Mouse (Mus musculus) lung, embryonic 15.5 days (tissue): ENCODE results near the gene Olfr611. TPM values are rescaled to one million over a fixed set of nuclear protein-coding genes. Genes with fewer than 3 reads are reported as not detected.
"Not testable (repeated sequence)": the region's sequence is repeated elsewhere in the genome, so short reads cannot be mapped to it uniquely, and the experiment has no call there.

Source experiments
- ATAC-seq: fragments of 200-750 bp; cut with Nextera tagmentation; 2 replicates; pipeline ENCODE4 v1.8.0; 2017; ENCODE audit warnings: moderate number of reproducible peaks, borderline replicate concordance; ENCODE audit not compliant: low FRiP score, low TSS enrichment; ENCODE audit errors: extremely low read depth
- H3K27ac ChIP-seq: fragments of 300-500 bp; sonication (generic); 2 replicates; pipeline ENCODE4 v1.5.1; 2015; ENCODE audit warnings: moderate library complexity, mild to moderate bottlenecking, inconsistent platforms
- H3K27me3 ChIP-seq: fragments of 300-500 bp; sonication (generic); 2 replicates; pipeline ENCODE4 v1.6.1; 2015; ENCODE audit warnings: inconsistent platforms
- H3K36me3 ChIP-seq: fragments of 300-500 bp; sonication (generic); 2 replicates; pipeline ENCODE4 v1.6.1; 2015; ENCODE audit warnings: inconsistent platforms
- H3K4me1 ChIP-seq: fragments of 300-500 bp; sonication (generic); 2 replicates; pipeline ENCODE4 v1.6.1; 2015; ENCODE audit warnings: inconsistent platforms
- H3K4me2 ChIP-seq: fragments of 300-500 bp; sonication (generic); 2 replicates; pipeline ENCODE4 v1.6.1; 2015; ENCODE audit warnings: inconsistent platforms, mild to moderate bottlenecking, moderate library complexity
- H3K4me3 ChIP-seq: fragments of 300-500 bp; sonication (generic); 2 replicates; pipeline ENCODE4 v1.5.1; 2015; ENCODE audit warnings: mild to moderate bottlenecking, inconsistent platforms
- H3K9ac ChIP-seq: fragments of 300-500 bp; sonication (generic); 2 replicates; pipeline ENCODE4 v1.6.1; 2015; ENCODE audit warnings: inconsistent platforms
- H3K9me3 ChIP-seq: fragments of 300-500 bp; sonication (generic); 2 replicates; pipeline ENCODE4 v1.6.1; 2016; ENCODE audit warnings: inconsistent platforms
- WGBS: fragments of 180-500 bp; shearing (Covaris S2); methylation state at CpG from one replicate; pipeline ENCODE4 v1.1.7; 2015; 5-methylcytosine and 5-hydroxymethylcytosine counted together
- polyA plus RNA-seq: library from polyadenylated mRNA; unstranded; fragments of >200 nt; fragmentation: Nextera tagmentation; extraction: Ambion mirVana; gene quantifications from 2 replicates; pipeline ENCODE4 v1.2.1, GENCODE M21; 2015

Olfr611 gene
- not detected in 2 replicates for polyA plus RNA-seq

DNA sequence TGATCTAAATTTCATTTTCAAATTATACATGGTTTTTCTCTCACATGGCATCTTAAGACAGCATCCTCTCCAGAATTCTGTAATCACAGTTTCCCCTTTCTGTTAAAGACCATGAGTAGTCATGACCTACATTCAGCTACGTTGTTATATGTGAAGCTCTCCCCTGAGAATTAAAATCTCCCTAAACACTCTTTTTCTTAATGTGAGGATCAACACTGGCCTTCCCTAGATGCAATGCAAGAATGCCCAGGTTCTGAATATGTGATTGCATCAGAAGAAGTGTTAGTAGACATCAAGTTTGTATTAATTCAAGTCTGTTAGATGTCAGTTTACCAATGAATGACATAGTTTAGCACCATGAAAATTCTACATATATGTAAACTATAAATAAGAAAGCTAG lies at the start of gene Olfr611:
Gene Olfr611 (minus strand): TSS at position 101 of the 400 bp plus-strand sequence.
- H3K4me3 ChIP-seq, H3K36me3 ChIP-seq, H3K9ac ChIP-seq, H3K9me3 ChIP-seq, H3K27ac ChIP-seq, H3K4me2 ChIP-seq, H3K27me3 ChIP-seq, H3K4me1 ChIP-seq, ATAC-seq: not testable (repeated sequence)
- WGBS: 31% methylated on average over 1 of the region's 1 CpGs

DNA sequence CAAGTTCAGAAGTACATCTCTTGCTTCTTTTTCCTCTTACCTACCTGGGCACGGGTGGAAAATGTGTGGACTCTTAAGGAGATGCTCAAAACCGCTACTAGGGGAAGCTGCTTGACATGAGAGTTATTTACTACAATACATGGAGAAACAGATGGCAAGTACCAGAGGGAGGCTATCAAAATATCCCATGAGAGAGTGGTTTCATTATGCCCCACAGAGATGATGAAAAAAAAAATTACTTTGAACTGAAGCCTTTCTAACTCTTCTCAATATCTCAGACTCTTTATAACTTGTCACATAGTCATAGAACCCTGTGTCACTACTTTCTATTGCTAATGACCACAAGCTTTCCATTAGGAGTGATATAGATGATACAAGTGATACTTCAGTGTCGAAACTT lies 48.4 kb upstream of the Olfr611 start, which contains the start of gene Olfr616:
Gene Olfr616 (minus strand): TSS at position 101 of the 400 bp plus-strand sequence.
- Histone ChIP-seq H3K36me3 (no peaks in the 10 kb centered on the region), H3K4me1 (no peaks in the 10 kb centered on the region)
- no peak for ATAC-seq

DNA sequence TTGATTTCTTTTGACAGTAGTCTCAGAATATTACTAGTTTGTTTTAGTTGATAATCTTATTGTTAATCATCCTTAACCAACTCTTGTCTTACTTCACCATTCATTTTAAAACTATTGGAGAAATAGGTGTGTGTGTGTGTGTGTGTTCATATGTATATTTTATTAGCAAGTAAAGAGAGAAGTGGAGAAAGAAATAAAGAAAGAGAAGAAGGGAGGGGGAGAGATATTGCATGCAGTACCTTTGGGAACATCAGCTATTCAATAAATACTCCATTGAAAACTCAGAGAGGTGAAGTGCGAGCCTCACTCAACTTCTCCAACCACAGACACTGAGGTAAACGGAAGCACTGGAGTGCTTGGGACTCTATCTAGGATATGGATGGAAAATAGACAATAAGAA lies 35.1 kb upstream of the Olfr611 start, which contains the start of gene Olfr615:
Gene Olfr615 (plus strand): TSS at position 301 of the 400 bp plus-strand sequence.
- H3K27ac ChIP-seq: no peak within 1 kb of the TSS
- H3K27me3 ChIP-seq: no peaks in the 10 kb centered on the region
- no peaks in the 10 kb centered on the region for H3K36me3 ChIP-seq
- no peak within 1 kb of the TSS for H3K9ac ChIP-seq
- no peak for ATAC-seq
- 79% methylated on average over 2 of the region's 2 CpGs for WGBS
- no peaks in the 10 kb centered on the region for H3K9me3 ChIP-seq
- no peak within 1 kb of the TSS for H3K4me3 ChIP-seq
- no peaks in the 10 kb centered on the region for H3K4me1 ChIP-seq
- H3K4me2 ChIP-seq: no peak within 1 kb of the TSS

More for the DNA sequence above, 48.4 kb upstream of the Olfr611 start, which contains the start of gene Olfr616:
- H3K4me3 ChIP-seq: no peak within 1 kb of the TSS
- H3K27me3 ChIP-seq: no peaks in the 10 kb centered on the region
- no peaks in the 10 kb centered on the region for H3K9me3 ChIP-seq
- no peak within 1 kb of the TSS for H3K9ac ChIP-seq
- H3K4me2 ChIP-seq: no peak within 1 kb of the TSS
- no peak within 1 kb of the TSS for H3K27ac ChIP-seq
- WGBS: 67% methylated on average over 3 of the region's 3 CpGs

- Histone ChIP-seq H3K9me3 (no peaks in the 10 kb centered on the region), H3K27ac (no peak within 1 kb of the TSS), H3K9ac (no peak within 1 kb of the TSS), H3K27me3 (no peaks in the 10 kb centered on the region), H3K4me2 (no peak within 1 kb of the TSS), H3K4me3 (no peak within 1 kb of the TSS), H3K4me1 (no peaks in the 10 kb centered on the region), H3K36me3 (no peaks in the 10 kb centered on the region)
- ATAC-seq: no peak
- 54% methylated on average over 2 of the region's 2 CpGs for WGBS
Observed at GRCm38 (mm10) chr7:103547774-103548173, 27.1 kb upstream of the Olfr611 start, which contains the start of gene Olfr613. Gene Olfr613, plus strand, starts transcription at chr7:103548074.

- H3K4me2 ChIP-seq, H3K27me3 ChIP-seq, H3K4me3 ChIP-seq, H3K4me1 ChIP-seq, H3K9ac ChIP-seq, ATAC-seq, H3K9me3 ChIP-seq, H3K36me3 ChIP-seq, H3K27ac ChIP-seq: not testable (repeated sequence)
- 75% methylated on average over 2 of the region's 2 CpGs for WGBS
Observed at GRCm38 (mm10) chr7:103542617-103543016, 22.0 kb upstream of the Olfr611 start, which contains the start of gene Olfr612. Gene Olfr612, minus strand, starts transcription at chr7:103542717.

DNA sequence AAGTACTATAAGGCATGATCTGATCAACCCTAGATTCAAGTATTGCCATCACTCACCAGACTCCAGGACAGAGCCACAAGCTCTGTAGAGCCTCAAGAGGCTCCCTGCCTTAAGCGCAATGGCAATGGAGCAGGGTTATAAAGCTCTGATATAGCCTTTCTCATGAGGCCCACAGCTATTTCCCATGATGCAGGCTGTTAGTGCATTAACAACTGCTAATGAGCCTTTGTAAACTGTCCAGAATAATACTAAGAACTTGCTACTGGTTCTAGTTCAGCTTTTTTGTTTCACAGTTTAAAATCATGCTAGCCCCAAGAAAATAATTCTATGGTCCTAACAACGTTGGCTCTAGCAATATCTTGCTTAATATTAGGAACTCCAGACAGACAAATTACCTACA lies 8.6 kb downstream of the Olfr611 start, which contains the start of gene Olfr610:
Gene Olfr610 (minus strand): TSS at position 101 of the 400 bp plus-strand sequence.
- 82% methylated on average over 2 of the region's 2 CpGs for WGBS
- ATAC-seq: no peak
- H3K36me3 ChIP-seq: no peaks in the 10 kb centered on the region
- no peak within 1 kb of the TSS for H3K4me3 ChIP-seq
- H3K27ac ChIP-seq: no peak within 1 kb of the TSS
- no peaks in the 10 kb centered on the region for H3K27me3 ChIP-seq
- no peaks in the 10 kb centered on the region for H3K9me3 ChIP-seq
- no peaks in the 10 kb centered on the region for H3K4me1 ChIP-seq
- H3K4me2 ChIP-seq: no peak within 1 kb of the TSS
- H3K9ac ChIP-seq: no peak within 1 kb of the TSS

DNA sequence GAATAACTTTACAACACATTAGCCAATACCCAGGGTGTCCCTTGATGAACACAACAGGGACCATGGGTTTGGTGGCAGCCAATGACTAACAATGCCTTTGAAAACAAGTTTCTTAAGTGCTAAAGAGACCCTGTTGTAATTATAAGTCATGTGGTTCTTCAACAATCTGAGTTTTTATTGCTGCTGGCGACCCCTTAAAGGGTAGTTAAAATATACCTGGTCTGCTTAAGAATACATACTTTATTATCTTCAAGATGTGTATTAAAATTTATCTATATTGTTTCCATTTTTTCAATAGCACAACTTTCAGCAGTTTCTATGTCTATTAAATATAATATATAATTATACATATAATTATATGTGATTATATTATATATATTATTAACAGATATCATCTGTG lies 22.7 kb downstream of the Olfr611 start, which contains the start of gene Olfr609:
Gene Olfr609 (minus strand): TSS at position 101 of the 400 bp plus-strand sequence.
- no peak within 1 kb of the TSS for H3K4me3 ChIP-seq
- H3K27ac ChIP-seq: no peak within 1 kb of the TSS
- H3K9me3 ChIP-seq: no peaks in the 10 kb centered on the region
- H3K4me1 ChIP-seq: no peaks in the 10 kb centered on the region
- no peak for ATAC-seq
- H3K36me3 ChIP-seq: no peaks in the 10 kb centered on the region
- H3K9ac ChIP-seq: no peak within 1 kb of the TSS
- H3K27me3 ChIP-seq: no peaks in the 10 kb centered on the region
- 57% methylated on average over 1 of the region's 1 CpGs for WGBS
- H3K4me2 ChIP-seq: no peak within 1 kb of the TSS

- H3K4me1 ChIP-seq, H3K9me3 ChIP-seq, H3K4me3 ChIP-seq, ATAC-seq, H3K27ac ChIP-seq, H3K9ac ChIP-seq, H3K27me3 ChIP-seq, H3K36me3 ChIP-seq, H3K4me2 ChIP-seq: not testable (repeated sequence)
- 81% methylated on average over 9 of the region's 9 CpGs for WGBS
Observed at GRCm38 (mm10) chr7:103477106-103477505, 43.5 kb downstream of the Olfr611 start.

DNA sequence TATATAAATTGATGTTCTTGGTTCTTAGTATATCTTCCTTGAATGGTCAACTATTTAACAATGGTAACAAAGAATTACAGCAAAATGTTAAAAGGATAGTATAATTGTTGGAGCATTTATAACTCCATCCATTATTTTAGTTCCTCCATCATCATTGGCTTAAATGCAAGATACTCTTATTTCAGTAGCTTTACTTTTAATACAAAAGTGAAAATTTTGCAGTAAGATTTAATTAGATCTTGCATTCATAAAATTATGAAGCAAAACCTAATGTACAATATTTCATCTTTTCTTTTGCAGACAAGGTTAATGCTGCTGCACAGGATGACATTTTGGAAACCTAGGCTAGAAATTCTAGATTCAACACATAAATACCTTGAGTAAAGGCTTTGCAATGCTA lies 51.1 kb downstream of the Olfr611 start, which contains the start of gene Olfr608:
Gene Olfr608 (plus strand): TSS at position 301 of the 400 bp plus-strand sequence.
- H3K9ac ChIP-seq: no peak within 1 kb of the TSS
- no peak for ATAC-seq
- no peaks in the 10 kb centered on the region for H3K4me1 ChIP-seq
- no peaks in the 10 kb centered on the region for H3K27me3 ChIP-seq
- no peak within 1 kb of the TSS for H3K27ac ChIP-seq
- no peaks in the 10 kb centered on the region for H3K9me3 ChIP-seq
- H3K4me3 ChIP-seq: no peak within 1 kb of the TSS
- no peaks in the 10 kb centered on the region for H3K36me3 ChIP-seq
- no peak within 1 kb of the TSS for H3K4me2 ChIP-seq

Other genes with a start within 250 kb of the Olfr611 start
- gene Olfr596, start 215.2 kb downstream of the Olfr611 start, polyA plus RNA-seq: not detected in 2 replicates
- gene Olfr597, start 204.5 kb downstream of the Olfr611 start, polyA plus RNA-seq: not detected in 2 replicates
- gene Olfr598, start 197.3 kb downstream of the Olfr611 start, polyA plus RNA-seq: not detected in 2 replicates
- not detected in 2 replicates for gene Olfr599, start 184.9 kb downstream of the Olfr611 start, polyA plus RNA-seq
- gene Olfr600, start 171.2 kb downstream of the Olfr611 start, polyA plus RNA-seq: not detected in 2 replicates
- gene Olfr601, start 158.2 kb downstream of the Olfr611 start, polyA plus RNA-seq: not detected in 2 replicates
- gene Olfr603, start 134.7 kb downstream of the Olfr611 start, polyA plus RNA-seq: not detected in 2 replicates
- gene Usp17lc, start 105.8 kb downstream of the Olfr611 start, polyA plus RNA-seq: not detected in 2 replicates
- not detected in 2 replicates for gene Olfr605, start 75.4 kb downstream of the Olfr611 start, polyA plus RNA-seq
- gene Olfr606, start 71.8 kb downstream of the Olfr611 start, polyA plus RNA-seq: not detected in 2 replicates
- gene Olfr607, start 56.7 kb downstream of the Olfr611 start, polyA plus RNA-seq: not detected in 2 replicates
- gene Olfr608, start 51.0 kb downstream of the Olfr611 start, polyA plus RNA-seq: not detected in 2 replicates
- not detected in 2 replicates for gene Olfr609, start 22.8 kb downstream of the Olfr611 start, polyA plus RNA-seq
- not detected in 2 replicates for gene Olfr610, start 8.7 kb downstream of the Olfr611 start, polyA plus RNA-seq
- not detected in 2 replicates for gene Olfr612, start 21.9 kb upstream of the Olfr611 start, polyA plus RNA-seq
- not detected in 2 replicates for gene Olfr613, start 27.2 kb upstream of the Olfr611 start, polyA plus RNA-seq
- not detected in 2 replicates for gene Olfr615, start 35.2 kb upstream of the Olfr611 start, polyA plus RNA-seq
- gene Olfr616, start 48.3 kb upstream of the Olfr611 start, polyA plus RNA-seq: not detected in 2 replicates
- not detected in 2 replicates for gene Olfr617, start 52.2 kb upstream of the Olfr611 start, polyA plus RNA-seq
- gene Olfr618, start 69.3 kb upstream of the Olfr611 start, polyA plus RNA-seq: not detected in 2 replicates
- not detected in 2 replicates for gene Olfr619, start 79.7 kb upstream of the Olfr611 start, polyA plus RNA-seq
- gene Olfr620, start 91.7 kb upstream of the Olfr611 start, polyA plus RNA-seq: not detected in 2 replicates
- not detected in 2 replicates for gene Olfr622, start 121.9 kb upstream of the Olfr611 start, polyA plus RNA-seq
- gene Olfr623, start 142.9 kb upstream of the Olfr611 start, polyA plus RNA-seq: not detected in 2 replicates
- 0.04 TPM in 1 of 2 replicates, not detected in the other for gene Olfr624, start 150.3 kb upstream of the Olfr611 start, polyA plus RNA-seq
- not detected in 2 replicates for gene Olfr625-ps1, start 161.9 kb upstream of the Olfr611 start, polyA plus RNA-seq
- gene Olfr243, start 193.8 kb upstream of the Olfr611 start, polyA plus RNA-seq: not detected in 2 replicates
- gene Olfr628, start 209.5 kb upstream of the Olfr611 start, polyA plus RNA-seq: not detected in 2 replicates
- not detected in 2 replicates for gene Olfr629, start 224.1 kb upstream of the Olfr611 start, polyA plus RNA-seq
- not detected in 2 replicates for gene Olfr630, start 236.5 kb upstream of the Olfr611 start, polyA plus RNA-seq